Mouse (Mus musculus): ENCODE data around the gene Katna1. TPM values are rescaled to one million over a fixed set of nuclear protein-coding genes. Genes with fewer than 3 reads are reported as not detected.

Katna1 gene
- polyA plus RNA-seq (2014; fragmentation: Nextera tagmentation; extraction: Ambion mirVana) = 58.3 TPM in 2 replicates

- WGBS = under 1% methylated on average over 49 of the region's 49 CpGs
- Histone ChIP-seq H3K4me2 (peak within 1 kb of the TSS; percentile 83), H3K4me3 (ENCODE audit: low read depth, low read length) (peak within 1 kb of the TSS; percentile 83), H3K36me3 (ENCODE audit: insufficient read depth) (no peaks in the 10 kb centered on the region), H3K9me3 (ENCODE audit: low read depth, low read length) (no peaks in the 10 kb centered on the region), H3K9ac (peak within 1 kb of the TSS; percentile 69), H3K27me3 (ENCODE audit: insufficient read depth, low read length) (no peaks in the 10 kb centered on the region), H3K27ac (ENCODE audit: low read depth) (peak within 1 kb of the TSS; percentile 68), H3K4me1 (ENCODE audit: insufficient read depth) (no peaks in the 10 kb centered on the region)
- DNase-seq = peak; percentile 99
- TF ChIP-seq CTCF (IDR thresholded peaks at IDR 0.05; ENCODE audit: low read depth) = no peak
- ATAC-seq (ENCODE audit: insufficient read depth) = peak; percentile 98
Observed at GRCm38 (mm10) chr10:7725751-7726500, at the start of gene Katna1. Katna1 (plus strand) TSS chr10:7726000.

- ATAC-seq (ENCODE audit: insufficient read depth) = peak; percentile 87
- H3K9ac ChIP-seq = peak within 1 kb of the TSS; percentile 99
- no peaks in the 10 kb centered on the region for H3K27me3 ChIP-seq (ENCODE audit: insufficient read depth, low read length)
- H3K4me2 ChIP-seq = peak within 1 kb of the TSS; percentile 81
- peak within 1 kb of the TSS; percentile 97 for H3K27ac ChIP-seq (ENCODE audit: low read depth)
- peak within 1 kb of the TSS; percentile 94 for H3K4me3 ChIP-seq (ENCODE audit: low read depth, low read length)
- no peaks in the 10 kb centered on the region for H3K9me3 ChIP-seq (ENCODE audit: low read depth, low read length)
- under 1% methylated on average over 48 of the region's 65 CpGs for whole genome bisulfite sequencing
- DNase-seq = peak; percentile 92
- H3K4me1 ChIP-seq (ENCODE audit: insufficient read depth) = peaks cover 13% of the 10 kb centered on the region
- no peak for TF ChIP-seq CTCF (IDR thresholded peaks at IDR 0.05; ENCODE audit: low read depth)
- H3K36me3 ChIP-seq (ENCODE audit: insufficient read depth) = peaks cover 45% of the 10 kb centered on the region
Observed at GRCm38 (mm10) chr10:7680731-7681301, 45.0 kb upstream of the Katna1 start, which contains the start of the genes Pcmt1 and Lats1. Pcmt1 (minus strand) TSS chr10:7681136. Lats1 (plus strand) TSS chr10:7681214.

- H3K4me1 ChIP-seq (ENCODE audit: insufficient read depth) = peaks cover 13% of the 10 kb centered on the region
Observed at GRCm38 (mm10) chr10:7681343-7682025, 44.3 kb upstream of the Katna1 start.

GRCm38 (mm10) chr10:7682249-7682648 lies 43.6 kb upstream of the Katna1 start:
- 48% methylated on average over 3 of the region's 3 CpGs for WGBS
- peak; percentile 17 for DNase-seq
- peak overlapping the region; percentile 81 for H3K4me2 ChIP-seq

More at GRCm38 (mm10) chr10:7681343-7682025, 44.3 kb upstream of the Katna1 start:
- H3K4me2 ChIP-seq = peak overlapping the region; percentile 81
- peak; percentile 48 for TF ChIP-seq CTCF (IDR thresholded peaks at IDR 0.05; ENCODE audit: low read depth)
- under 1% methylated on average over 56 of the region's 64 CpGs for WGBS
- H3K9ac ChIP-seq = peak overlapping the region; percentile 99
- ATAC-seq (ENCODE audit: insufficient read depth) (peak; percentile 92), DNase-seq (peak; percentile 80)
- H3K27me3 ChIP-seq (ENCODE audit: insufficient read depth, low read length) = no peaks in the 10 kb centered on the region
- peak overlapping the region; percentile 94 for H3K4me3 ChIP-seq (ENCODE audit: low read depth, low read length)
- no peaks in the 10 kb centered on the region for H3K9me3 ChIP-seq (ENCODE audit: low read depth, low read length)
- peak overlapping the region; percentile 97 for H3K27ac ChIP-seq (ENCODE audit: low read depth)
- peaks cover 38% of the 10 kb centered on the region for H3K36me3 ChIP-seq (ENCODE audit: insufficient read depth)

GRCm38 (mm10) chr10:7686902-7687301 lies 38.9 kb upstream of the Katna1 start:
- Histone ChIP-seq H3K27ac (ENCODE audit: low read depth) (no peak overlapping the region), H3K4me3 (ENCODE audit: low read depth, low read length) (no peak overlapping the region), H3K9ac (no peak overlapping the region), H3K4me1 (ENCODE audit: insufficient read depth) (peaks cover 8% of the 10 kb centered on the region; the same call in 1 of the 2 replicates), H3K36me3 (ENCODE audit: insufficient read depth) (peaks cover 12% of the 10 kb centered on the region), H3K27me3 (ENCODE audit: insufficient read depth, low read length) (no peaks in the 10 kb centered on the region), H3K9me3 (ENCODE audit: low read depth, low read length) (no peaks in the 10 kb centered on the region), H3K4me2 (no peak overlapping the region)
- TF ChIP-seq CTCF (IDR thresholded peaks at IDR 0.05; ENCODE audit: low read depth) = no peak
- DNase-seq (no peak), ATAC-seq (ENCODE audit: insufficient read depth) (no peak)
- 81% methylated on average over 6 of the region's 6 CpGs for WGBS

More at GRCm38 (mm10) chr10:7682249-7682648, 43.6 kb upstream of the Katna1 start:
- Histone ChIP-seq H3K9me3 (ENCODE audit: low read depth, low read length) (no peaks in the 10 kb centered on the region), H3K36me3 (ENCODE audit: insufficient read depth) (peaks cover 31% of the 10 kb centered on the region), H3K27me3 (ENCODE audit: insufficient read depth, low read length) (no peaks in the 10 kb centered on the region), H3K4me1 (ENCODE audit: insufficient read depth) (peaks cover 13% of the 10 kb centered on the region), H3K4me3 (ENCODE audit: low read depth, low read length) (peak overlapping the region; percentile 94), H3K27ac (ENCODE audit: low read depth) (no peak overlapping the region; the same call in 1 of the 2 replicates), H3K9ac (peak overlapping the region; percentile 99)
- no peak for TF ChIP-seq CTCF (IDR thresholded peaks at IDR 0.05; ENCODE audit: low read depth)
- ATAC-seq (ENCODE audit: insufficient read depth) = no peak

GRCm38 (mm10) chr10:7695286-7695685 lies 30.5 kb upstream of the Katna1 start:
- Histone ChIP-seq H3K27ac (ENCODE audit: low read depth) (no peak overlapping the region), H3K4me2 (no peak overlapping the region), H3K36me3 (ENCODE audit: insufficient read depth) (peaks cover 87% of the 10 kb centered on the region), H3K4me1 (ENCODE audit: insufficient read depth) (no peaks in the 10 kb centered on the region), H3K27me3 (ENCODE audit: insufficient read depth, low read length) (no peaks in the 10 kb centered on the region), H3K9me3 (ENCODE audit: low read depth, low read length) (no peaks in the 10 kb centered on the region), H3K9ac (no peak overlapping the region), H3K4me3 (ENCODE audit: low read depth, low read length) (no peak overlapping the region)
- ATAC-seq (ENCODE audit: insufficient read depth) = no peak
- DNase-seq = no peak
- TF ChIP-seq CTCF (IDR thresholded peaks at IDR 0.05; ENCODE audit: low read depth) = no peak; the same call in 1 of the 2 replicates
